8 mouse cellular contexts compared by ENCODE assay signal in genomic region chr3:88145952-88146351, GRCm38 (mm10). TPM values are rescaled to one million over a fixed set of nuclear protein-coding genes. Genes with fewer than 3 reads are reported as not detected.
DNase-seq lines count a peak whose midpoint lies in the region; ATAC-seq and TF ChIP-seq lines count a peak whose summit lies in the region.

No protein-coding gene starts in this region.

- ATAC-seq in heart, embryonic 12.5 days (ENCODE audit: insufficient number of reproducible peaks, low FRiP score): no peak
- no peak for ATAC-seq in liver, embryonic 12.5 days

- intact Hi-C loops in left cerebral cortex, postnatal 36 days (cut with DNase I): no loop called here

- H3K4me1 ChIP-seq in kidney, adult 2 months (ENCODE audit: control insufficient read depth, insufficient read depth, low read length): peaks cover 69% of the 10 kb centered on the region
- peaks cover 78% of the 10 kb centered on the region for H3K4me1 ChIP-seq in heart, embryonic 12.5 days (replicated peaks)
- peaks cover 93% of the 10 kb centered on the region for H3K4me1 ChIP-seq in liver, embryonic 12.5 days

- no peaks in the 10 kb centered on the region for H3K27me3 ChIP-seq in kidney, adult 2 months (replicated peaks; ENCODE audit: control insufficient read depth, insufficient read depth, low read length)
- H3K27me3 ChIP-seq in heart, embryonic 12.5 days (replicated peaks): no peaks in the 10 kb centered on the region
- H3K27me3 ChIP-seq in liver, embryonic 12.5 days (replicated peaks): no peaks in the 10 kb centered on the region

- H3K9ac ChIP-seq in heart, embryonic 12.5 days: peak overlapping the region; percentile 98
- H3K9ac ChIP-seq in liver, embryonic 12.5 days: peak overlapping the region; percentile 88

- peak overlapping the region; percentile 78 for H3K4me2 ChIP-seq in heart, embryonic 12.5 days
- H3K4me2 ChIP-seq in liver, embryonic 12.5 days: peak overlapping the region; percentile 95

- H3K36me3 ChIP-seq in kidney, adult 2 months (ENCODE audit: control insufficient read depth, insufficient read depth, low read length): no peaks in the 10 kb centered on the region
- no peaks in the 10 kb centered on the region for H3K36me3 ChIP-seq in heart, embryonic 12.5 days
- H3K36me3 ChIP-seq in liver, embryonic 12.5 days: peaks cover 13% of the 10 kb centered on the region; the same call in 1 of the 2 replicates

- H3K27ac ChIP-seq in kidney, adult 2 months (ENCODE audit: insufficient read depth, low read depth, low read length): peak overlapping the region; percentile 7; the same call in 1 of the 2 replicates
- peak overlapping the region; percentile 100 for H3K27ac ChIP-seq in heart, embryonic 12.5 days (ENCODE audit: poor library complexity, severe bottlenecking)
- peak overlapping the region; percentile 98 for H3K27ac ChIP-seq in liver, embryonic 12.5 days

- TF ChIP-seq POLR2A in kidney, adult 2 months (IDR thresholded peaks at IDR 0.05; ENCODE audit: low read depth, low read length): no peak

- DNase-seq in kidney, adult 2 months: peak; percentile 51
- no peak for DNase-seq in kidney, postnatal 10 days
- DNase-seq in adrenal gland, postnatal 10 days: peak; percentile 79
- DNase-seq in skeletal muscle tissue, adult 2 months (ENCODE audit: low read depth, low spot score): peak; percentile 74
- no peak for DNase-seq in left cerebral cortex, postnatal 36 days (ENCODE audit: low spot score in 2 of 2)
- DNase-seq in c-Kit-positive CD71-positive TER-119-positive erythroid progenitor cells, embryonic 14.5 days (ENCODE audit: low spot score): no peak

- 15% methylated on average over 5 of the region's 5 CpGs for WGBS in kidney, adult 2 months
- 45% methylated on average over 5 of the region's 5 CpGs for WGBS in heart, embryonic 12.5 days
- WGBS in liver, embryonic 12.5 days (ENCODE audit: insufficient replicate concordance): 35% methylated on average over 5 of the region's 5 CpGs

- H3K9me3 ChIP-seq in heart, embryonic 12.5 days (replicated peaks): no peaks in the 10 kb centered on the region
- H3K9me3 ChIP-seq in liver, embryonic 12.5 days (replicated peaks): no peaks in the 10 kb centered on the region

- TF ChIP-seq CTCF in kidney, adult 2 months (conservative IDR thresholded peaks at IDR 0.05; ENCODE audit: insufficient read depth, insufficient read length, low read depth, low read length): no peak

- H3K4me3 ChIP-seq in kidney, adult 2 months (ENCODE audit: insufficient read depth, low read depth, low read length): no peak overlapping the region
- H3K4me3 ChIP-seq in heart, embryonic 12.5 days: peak overlapping the region; percentile 83
- peak overlapping the region; percentile 82; the same call in 1 of the 2 replicates for H3K4me3 ChIP-seq in liver, embryonic 12.5 days

RNA-seq across cellular contexts. Expression of gene Mef2d, which starts 3.8 kb away (rescaled TPM):
- polyA plus RNA-seq in kidney, adult 2 months (2012; rRNA removed): 41.8 and 42.7 TPM in 2 replicates
- 10 to 100 TPM; 85.7 to 86.6 TPM for total RNA-seq in adrenal gland, postnatal 10 days (2021)
- polyA plus RNA-seq in heart, embryonic 12.5 days (2016; fragmentation: Nextera tagmentation; extraction: Ambion mirVana): 53.5 and 56.6 TPM in 2 replicates
- 12.1 and 13.6 TPM in 2 replicates for polyA plus RNA-seq in liver, embryonic 12.5 days (2016; fragmentation: Nextera tagmentation; extraction: Ambion mirVana)
- total RNA-seq in left cerebral cortex, postnatal 36 days (2021): 100 to 1,000 TPM; 203 to 231 TPM

Comparison
In these comparisons a context has a peak if more than half of its experiments do, and no peak if none do; other contexts are left out.
1. DNase-seq: peak in kidney, adult 2 months (single experiment), adrenal gland, postnatal 10 days (single experiment) and skeletal muscle tissue, adult 2 months (single experiment); none in kidney, postnatal 10 days (single experiment), left cerebral cortex, postnatal 36 days (0 of 2) and c-Kit-positive CD71-positive TER-119-positive erythroid progenitor cells, embryonic 14.5 days (single experiment).
2. H3K27ac ChIP-seq: peak in every context shown above with its lines; median percentile 100 in heart, embryonic 12.5 days; 98 in liver, embryonic 12.5 days; 7 in kidney, adult 2 months.